Mouse (Mus musculus): ENCODE data around the gene Lpcat3. TPM values are rescaled to one million over a fixed set of nuclear protein-coding genes. Genes with fewer than 3 reads are reported as not detected.
A peak's percentile ranks its signal among the peaks of the same experiment; 100 is the strongest.

The Lpcat3 gene
- polyA plus RNA-seq, 1 experiment: 215 TPM

DNA sequence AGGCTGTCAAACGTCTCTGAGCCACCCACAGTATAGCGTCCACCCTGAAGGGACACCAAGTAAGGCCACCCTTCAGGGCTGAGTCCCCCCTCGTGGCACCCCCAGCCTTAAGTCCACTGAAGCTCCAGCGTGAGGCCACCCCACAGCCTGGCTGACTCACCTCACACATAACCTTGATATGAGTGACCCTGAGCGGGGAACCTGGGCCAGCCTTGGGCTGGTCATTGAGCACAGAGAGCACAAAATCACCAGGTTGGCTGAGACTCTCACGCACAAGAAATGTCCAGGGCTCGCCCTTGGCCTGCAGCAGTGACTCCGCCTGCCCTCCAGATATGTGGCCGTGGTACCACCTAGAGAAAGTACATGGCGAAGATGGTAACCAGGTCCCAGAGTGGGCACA lies 65.8 kb downstream of the Lpcat3 start:
- no peak for DNase-seq
- WGBS: 92% methylated on average over 10 of the region's 10 CpGs
- no peaks in the 10 kb centered on the region for H3K36me3 ChIP-seq (ENCODE audit: control insufficient read depth, insufficient read depth, low read length)
- no peak overlapping the region for H3K4me3 ChIP-seq (ENCODE audit: insufficient read depth, low read depth, low read length)
- no peaks in the 10 kb centered on the region for H3K4me1 ChIP-seq (ENCODE audit: control insufficient read depth, insufficient read depth, low read length)
- no peak overlapping the region for H3K27ac ChIP-seq (ENCODE audit: insufficient read depth, low read depth, low read length)
- TF ChIP-seq POLR2A (IDR thresholded peaks at IDR 0.05; ENCODE audit: low read depth, low read length) (no peak), CTCF (conservative IDR thresholded peaks at IDR 0.05; ENCODE audit: insufficient read depth, insufficient read length, low read depth, low read length) (no peak)
- no peaks in the 10 kb centered on the region for H3K27me3 ChIP-seq (replicated peaks; ENCODE audit: control insufficient read depth, insufficient read depth, low read length)

DNA sequence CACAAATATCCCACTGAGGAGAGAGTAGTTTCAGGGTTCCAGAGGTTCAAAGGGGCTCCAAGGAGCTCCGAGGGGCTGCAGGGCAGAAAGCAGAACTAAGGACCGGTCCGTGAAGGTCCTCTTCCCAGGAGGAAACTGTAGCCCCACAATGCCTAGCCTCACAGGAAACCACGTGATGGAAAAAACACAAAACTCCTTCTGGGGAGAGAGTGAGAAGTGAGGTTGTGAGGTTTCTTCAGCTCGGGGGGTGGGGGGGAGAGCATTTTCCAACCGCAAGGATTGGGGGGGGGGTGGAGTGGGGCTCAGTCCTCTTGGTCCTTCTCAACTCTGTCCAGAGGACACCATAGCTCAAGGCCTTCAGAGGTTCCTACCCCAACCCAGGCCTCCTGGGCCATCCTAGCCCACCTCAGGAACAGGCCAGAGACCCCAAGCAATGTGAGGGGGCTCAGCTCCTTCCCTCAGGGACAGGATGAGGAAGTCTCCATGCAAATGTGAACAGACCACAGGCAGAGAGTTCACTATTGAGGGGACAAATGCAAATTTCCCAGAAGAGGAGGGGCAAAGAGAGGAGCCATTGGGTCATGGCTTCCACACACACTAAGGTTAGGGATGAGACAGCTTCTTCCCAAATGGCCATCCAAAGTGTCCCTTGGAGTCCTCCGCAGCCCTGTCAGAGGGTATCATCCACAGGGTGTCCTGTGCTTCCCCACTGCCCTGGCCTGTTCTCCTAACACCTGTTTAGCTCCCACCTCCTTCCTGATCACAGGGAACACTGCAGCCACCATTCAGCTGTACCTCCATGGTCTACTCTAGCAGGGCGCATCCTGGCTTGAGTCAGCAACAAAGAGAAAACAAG lies 67.3 kb downstream of the Lpcat3 start:
- Histone ChIP-seq H3K27me3 (replicated peaks; ENCODE audit: control insufficient read depth, insufficient read depth, low read length) (no peaks in the 10 kb centered on the region), H3K4me1 (ENCODE audit: control insufficient read depth, insufficient read depth, low read length) (no peaks in the 10 kb centered on the region), H3K36me3 (ENCODE audit: control insufficient read depth, insufficient read depth, low read length) (no peaks in the 10 kb centered on the region), H3K27ac (ENCODE audit: insufficient read depth, low read depth, low read length) (no peak overlapping the region), H3K4me3 (ENCODE audit: insufficient read depth, low read depth, low read length) (no peak overlapping the region)
- TF ChIP-seq POLR2A (IDR thresholded peaks at IDR 0.05; ENCODE audit: low read depth, low read length) (no peak), CTCF (conservative IDR thresholded peaks at IDR 0.05; ENCODE audit: insufficient read depth, insufficient read length, low read depth, low read length) (no peak)
- DNase-seq: no peak
- 78% methylated on average over 8 of the region's 8 CpGs for WGBS

DNA sequence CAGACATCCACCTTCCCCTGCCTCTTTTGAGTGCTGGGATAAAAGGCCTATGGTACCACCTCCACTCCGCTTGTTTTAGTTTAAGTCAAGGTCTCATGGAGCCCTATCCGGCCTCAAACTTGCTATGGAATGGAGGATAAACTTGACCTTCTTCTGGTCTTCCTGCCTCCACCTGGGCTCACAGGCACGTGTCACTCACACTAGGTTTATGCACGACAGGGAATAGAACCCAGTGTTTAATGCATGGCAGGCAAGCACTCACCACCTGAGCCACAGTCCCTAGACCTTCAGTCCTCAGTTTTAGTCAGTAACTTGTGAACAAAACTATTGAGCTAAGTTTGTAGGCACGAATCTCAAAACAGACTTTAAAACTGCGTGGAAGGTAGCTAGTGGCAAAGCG lies 68.2 kb downstream of the Lpcat3 start:
- DNase-seq: no peak
- Histone ChIP-seq H3K36me3 (ENCODE audit: control insufficient read depth, insufficient read depth, low read length) (no peaks in the 10 kb centered on the region), H3K27ac (ENCODE audit: insufficient read depth, low read depth, low read length) (no peak overlapping the region), H3K4me1 (ENCODE audit: control insufficient read depth, insufficient read depth, low read length) (no peaks in the 10 kb centered on the region), H3K27me3 (replicated peaks; ENCODE audit: control insufficient read depth, insufficient read depth, low read length) (no peaks in the 10 kb centered on the region), H3K4me3 (ENCODE audit: insufficient read depth, low read depth, low read length) (no peak overlapping the region)
- 85% methylated on average over 7 of the region's 7 CpGs for WGBS
- TF ChIP-seq POLR2A (IDR thresholded peaks at IDR 0.05; ENCODE audit: low read depth, low read length) (no peak), CTCF (conservative IDR thresholded peaks at IDR 0.05; ENCODE audit: insufficient read depth, insufficient read length, low read depth, low read length) (no peak)

DNA sequence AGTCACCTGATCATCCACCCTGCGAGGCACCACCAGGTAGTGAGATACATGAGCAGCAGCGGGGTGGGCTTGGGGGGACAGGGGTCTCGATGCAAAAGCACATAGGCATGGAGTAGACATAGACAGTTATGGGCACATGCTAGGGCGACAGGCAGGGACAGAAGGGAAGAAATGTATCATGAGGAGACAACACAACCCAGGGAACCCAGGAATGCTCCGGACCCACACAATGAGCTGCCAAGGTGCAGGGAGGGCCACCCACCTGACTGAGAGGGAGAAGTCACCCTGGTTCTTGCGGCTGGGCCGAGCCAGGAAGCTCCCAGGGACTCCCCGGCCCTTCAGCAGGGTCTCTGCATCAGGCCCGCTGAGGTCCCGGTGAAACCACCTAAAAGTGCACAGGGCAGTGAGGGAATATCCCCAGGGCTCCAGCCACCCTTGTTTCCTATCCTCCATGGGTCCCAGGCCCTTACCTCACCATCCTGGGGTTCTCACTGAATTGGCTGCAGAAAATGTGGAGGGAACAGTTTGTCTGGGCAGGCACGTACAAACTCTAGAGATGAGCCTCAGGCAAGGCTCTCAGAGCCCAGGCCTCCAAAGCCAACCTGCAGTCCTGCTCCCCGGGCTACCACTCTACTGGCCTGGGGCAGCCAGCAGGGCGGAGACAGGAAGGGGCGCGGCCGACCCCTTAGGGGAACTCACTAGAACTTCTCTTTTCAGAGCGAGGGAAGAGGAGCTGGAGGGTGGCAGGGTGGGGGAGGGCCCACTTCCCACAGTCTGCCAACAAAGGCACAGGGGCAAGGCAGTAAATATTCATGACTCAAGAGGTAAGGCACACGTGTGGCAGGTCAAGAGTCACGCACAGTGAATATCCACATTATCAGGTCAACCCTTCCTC lies 69.9 kb downstream of the Lpcat3 start:
- peaks cover 2% of the 10 kb centered on the region; the same call in 1 of the 2 replicates for H3K4me1 ChIP-seq (ENCODE audit: control insufficient read depth, insufficient read depth, low read length)
- no peak for TF ChIP-seq CTCF (conservative IDR thresholded peaks at IDR 0.05; ENCODE audit: insufficient read depth, insufficient read length, low read depth, low read length)
- no peak for DNase-seq
- 63% methylated on average over 19 of the region's 19 CpGs for WGBS
- H3K27ac ChIP-seq (ENCODE audit: insufficient read depth, low read depth, low read length): no peak overlapping the region
- no peaks in the 10 kb centered on the region for H3K36me3 ChIP-seq (ENCODE audit: control insufficient read depth, insufficient read depth, low read length)
- H3K27me3 ChIP-seq (replicated peaks; ENCODE audit: control insufficient read depth, insufficient read depth, low read length): no peaks in the 10 kb centered on the region
- no peak overlapping the region for H3K4me3 ChIP-seq (ENCODE audit: insufficient read depth, low read depth, low read length)

DNA sequence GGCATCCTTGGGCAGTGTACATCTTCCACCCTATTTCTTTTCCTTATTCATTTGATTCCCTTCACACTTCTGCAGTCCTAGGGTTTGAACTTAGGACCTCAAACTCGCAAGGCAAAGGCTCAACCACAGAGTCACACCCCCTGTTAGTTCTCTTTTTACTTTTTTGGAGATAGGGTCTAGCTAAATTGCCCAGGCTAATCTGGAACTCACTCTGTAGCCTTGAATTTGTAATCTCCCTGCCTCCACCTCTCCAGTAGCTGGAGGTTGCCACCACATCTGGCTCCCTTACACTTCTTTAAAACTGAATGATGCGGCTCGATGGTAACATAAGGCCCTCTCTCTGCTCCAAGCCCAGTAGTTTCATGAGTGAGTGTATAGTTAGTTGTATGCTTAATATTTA lies 71.6 kb downstream of the Lpcat3 start:
- no peak for DNase-seq
- Histone ChIP-seq H3K36me3 (ENCODE audit: control insufficient read depth, insufficient read depth, low read length) (no peaks in the 10 kb centered on the region), H3K27ac (ENCODE audit: insufficient read depth, low read depth, low read length) (no peak overlapping the region), H3K27me3 (replicated peaks; ENCODE audit: control insufficient read depth, insufficient read depth, low read length) (no peaks in the 10 kb centered on the region), H3K4me1 (ENCODE audit: control insufficient read depth, insufficient read depth, low read length) (peaks cover 6% of the 10 kb centered on the region; the same call in 1 of the 2 replicates), H3K4me3 (ENCODE audit: insufficient read depth, low read depth, low read length) (no peak overlapping the region)
- TF ChIP-seq CTCF (conservative IDR thresholded peaks at IDR 0.05; ENCODE audit: insufficient read depth, insufficient read length, low read depth, low read length) (no peak), POLR2A (IDR thresholded peaks at IDR 0.05; ENCODE audit: low read depth, low read length) (no peak)
- WGBS: 91% methylated on average over 3 of the region's 3 CpGs

DNA sequence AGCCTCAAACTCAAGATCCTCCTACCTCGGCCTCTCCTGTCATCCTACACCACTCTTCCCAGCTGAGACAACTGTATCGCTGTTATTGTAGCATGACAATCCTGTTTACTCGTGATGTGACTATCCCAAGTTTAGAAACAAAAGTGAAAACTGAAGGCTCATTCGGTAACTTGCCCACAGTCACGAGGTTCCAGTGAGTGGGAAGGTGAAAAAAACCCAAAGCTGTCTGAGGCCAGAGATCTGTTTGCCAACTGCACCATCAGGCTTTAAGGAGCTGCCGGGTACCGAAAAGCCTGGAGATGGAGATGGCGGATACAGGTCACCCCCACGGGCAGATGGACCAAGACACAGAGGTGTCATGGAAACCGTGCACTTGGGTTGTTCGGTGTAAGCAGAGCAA lies 74.2 kb downstream of the Lpcat3 start:
- Histone ChIP-seq H3K36me3 (ENCODE audit: control insufficient read depth, insufficient read depth, low read length) (no peaks in the 10 kb centered on the region), H3K4me1 (ENCODE audit: control insufficient read depth, insufficient read depth, low read length) (peaks cover 17% of the 10 kb centered on the region), H3K27me3 (replicated peaks; ENCODE audit: control insufficient read depth, insufficient read depth, low read length) (no peaks in the 10 kb centered on the region), H3K27ac (ENCODE audit: insufficient read depth, low read depth, low read length) (no peak overlapping the region), H3K4me3 (ENCODE audit: insufficient read depth, low read depth, low read length) (no peak overlapping the region)
- no peak for TF ChIP-seq CTCF (conservative IDR thresholded peaks at IDR 0.05; ENCODE audit: insufficient read depth, insufficient read length, low read depth, low read length)
- no peak for TF ChIP-seq POLR2A (IDR thresholded peaks at IDR 0.05; ENCODE audit: low read depth, low read length)
- 87% methylated on average over 11 of the region's 11 CpGs for WGBS
- DNase-seq: no peak

DNA sequence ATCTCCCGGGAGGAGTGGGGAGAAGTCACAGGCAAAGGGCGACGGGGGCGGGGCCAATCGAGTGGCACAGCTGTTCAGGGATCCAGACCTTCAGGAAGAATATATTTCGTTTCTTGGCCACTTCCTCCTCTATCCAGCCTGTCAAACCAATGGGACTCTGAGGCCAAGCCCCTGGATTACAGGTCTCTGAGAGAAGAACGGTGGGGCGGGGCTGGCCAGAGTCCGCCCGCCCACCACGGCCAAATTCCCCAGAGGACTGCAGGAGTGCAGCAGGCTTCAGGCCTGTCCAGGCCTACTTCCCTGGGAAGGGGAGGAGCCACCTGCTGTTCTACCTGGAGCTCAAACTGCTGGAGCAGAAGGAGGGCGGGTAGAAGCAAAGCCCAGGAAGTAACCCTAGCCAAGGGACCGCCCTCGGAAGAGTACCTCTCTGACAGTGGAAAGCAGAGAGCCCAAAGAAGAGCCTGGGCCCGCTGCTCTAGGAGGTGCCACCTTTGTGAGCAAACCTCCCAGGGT lies 75.7 kb downstream of the Lpcat3 start, which contains the start of gene Ptpn6:
Ptpn6 (minus strand) TSS at position 204 of the 513 bp plus-strand sequence.
- Histone ChIP-seq H3K4me1 (ENCODE audit: control insufficient read depth, insufficient read depth, low read length) (peaks cover 17% of the 10 kb centered on the region), H3K4me3 (ENCODE audit: insufficient read depth, low read depth, low read length) (peak within 1 kb of the TSS; percentile 49), H3K27me3 (replicated peaks; ENCODE audit: control insufficient read depth, insufficient read depth, low read length) (no peaks in the 10 kb centered on the region), H3K36me3 (ENCODE audit: control insufficient read depth, insufficient read depth, low read length) (no peaks in the 10 kb centered on the region), H3K27ac (ENCODE audit: insufficient read depth, low read depth, low read length) (peak within 1 kb of the TSS; percentile 69)
- peak; percentile 96 for DNase-seq
- 11% methylated on average over 15 of the region's 15 CpGs for WGBS
- TF ChIP-seq CTCF (conservative IDR thresholded peaks at IDR 0.05; ENCODE audit: insufficient read depth, insufficient read length, low read depth, low read length): 0 out of 2 replicates have a peak, but pooled peaks have one; percentile 13
- TF ChIP-seq POLR2A (IDR thresholded peaks at IDR 0.05; ENCODE audit: low read depth, low read length): peak; percentile 12

All from kidney, adult 2 months (tissue).